In the genomic region with DNA sequence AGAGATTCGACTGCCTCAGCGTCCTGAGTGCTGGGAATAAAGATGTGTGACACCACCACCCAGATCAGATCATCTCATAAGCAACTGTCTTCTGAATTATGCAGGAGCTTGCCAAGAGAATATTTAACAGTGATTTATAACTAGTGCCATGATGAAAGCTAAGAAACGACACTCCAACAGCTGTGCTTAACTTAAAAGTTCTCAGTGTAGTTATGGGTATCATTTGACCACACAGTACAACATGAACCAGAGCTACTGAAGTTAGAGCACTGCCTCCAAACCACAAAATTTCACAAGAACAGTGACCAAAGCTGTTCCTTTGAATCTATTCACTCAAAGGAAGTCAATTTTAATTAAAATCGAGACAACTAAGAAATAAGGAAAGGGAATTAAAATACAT, we compare ENCODE assay signal across 21 mouse cellular contexts.
A peak's percentile ranks its signal among the peaks of the same experiment; 100 is the strongest.
DNase-seq lines count a peak whose midpoint lies in the region; ATAC-seq and TF ChIP-seq lines count a peak whose summit lies in the region.
"Had no signal": no experiment of that assay in that cellular context is flagged by ENCODE, and none has a peak within 500 bp of the region (broad histone marks: within the 10 kb centered on the region; RNA-seq: fewer than 3 reads in every experiment).

No protein-coding gene starts in this region.

- H3K27ac ChIP-seq in gastrocnemius, adult 2 months, result peak overlapping the region; percentile 74
- H3K27ac ChIP-seq: embryonic facial prominence, embryonic 10.5 days; forebrain, embryonic 10.5 days; heart, adult 2 months; hindbrain, embryonic 13.5 days; hindbrain, postnatal 0 days had no signal

- TF ChIP-seq CTCF in gastrocnemius, adult 2 months (IDR thresholded peaks at IDR 0.05), result no peak

- H3K4me3 ChIP-seq in gastrocnemius, adult 2 months, result no peak overlapping the region
- H3K4me3 ChIP-seq: embryonic facial prominence, embryonic 10.5 days; forebrain, embryonic 10.5 days; heart, adult 2 months; heart, embryonic 15.5 days; hindbrain, embryonic 13.5 days had no signal

- intact Hi-C loops in gastrocnemius, adult 2 months (cut with DNase I), result loop anchor here (5.0 kb wide), 1 partner anchor 59 kb away; a partner anchor contains a TSS

- peak; percentile 62; the same call in 1 of the 2 replicates for ATAC-seq in common myeloid progenitor, adult 5-6 weeks (replicated peaks; ENCODE audit: low read depth, poor library complexity, severe bottlenecking)
- ATAC-seq in megakaryocyte progenitor cell, adult 5-6 weeks (replicated peaks; ENCODE audit: poor library complexity), result peak; percentile 65
- no peak for ATAC-seq in CD4-positive, CD25-positive, alpha-beta regulatory T cell, adult 4 months
- ATAC-seq: forebrain, embryonic 14.5 days; hindbrain, postnatal 0 days had no signal

- DNase-seq in gastrocnemius, adult 2 months, result no peak
- DNase-seq in gastrocnemius, postnatal 10 days, result no peak
- peak; percentile 90 for DNase-seq in 416B (ENCODE audit: low read depth)
- no peak for DNase-seq in adrenal gland, postnatal 10 days
- DNase-seq in cerebellum, adult 8-10 months, result no peak
- DNase-seq: adrenal gland, adult 8-10 months; cerebellum, adult 11-12 months; cerebellum, adult 9-11 months; cerebellum, postnatal 36 days; gastrocnemius, postnatal 36 days; heart, adult 2 months; heart, postnatal 14 days had no signal
